Mouse (Mus musculus): ENCODE measurements around the gene Cd36. TPM values are rescaled to one million over a fixed set of nuclear protein-coding genes. Genes with fewer than 3 reads are reported as not detected.

Cd36 gene
- polyA plus RNA-seq, 1 experiment from 2014 or later = 7.6 TPM

- no peak for DNase-seq
- TF ChIP-seq CTCF (IDR thresholded peaks at IDR 0.05; ENCODE audit: low read depth) = no peak
- Histone ChIP-seq H3K9ac (no peak overlapping the region), H3K4me1 (ENCODE audit: insufficient read depth) (no peaks in the 10 kb centered on the region), H3K27me3 (ENCODE audit: insufficient read depth, low read length) (no peaks in the 10 kb centered on the region), H3K4me2 (no peak overlapping the region), H3K4me3 (ENCODE audit: low read depth, low read length) (no peak overlapping the region), H3K9me3 (ENCODE audit: low read depth, low read length) (no peaks in the 10 kb centered on the region), H3K36me3 (ENCODE audit: insufficient read depth) (no peaks in the 10 kb centered on the region), H3K27ac (ENCODE audit: low read depth) (no peak overlapping the region)
- 48% methylated on average over 3 of the region's 3 CpGs for WGBS
- no peak for ATAC-seq (ENCODE audit: insufficient read depth)
Measured at GRCm38 (mm10) chr5:17883357-17883875, 5.2 kb downstream of the Cd36 start.

GRCm38 (mm10) chr5:17881542-17881896, 7.1 kb downstream of the Cd36 start:
- H3K27me3 ChIP-seq (ENCODE audit: insufficient read depth, low read length) = no peaks in the 10 kb centered on the region
- no peak overlapping the region for H3K9ac ChIP-seq
- 78% methylated on average over 2 of the region's 2 CpGs for WGBS
- no peaks in the 10 kb centered on the region for H3K9me3 ChIP-seq (ENCODE audit: low read depth, low read length)
- no peak for TF ChIP-seq CTCF (IDR thresholded peaks at IDR 0.05; ENCODE audit: low read depth)
- H3K36me3 ChIP-seq (ENCODE audit: insufficient read depth) = no peaks in the 10 kb centered on the region
- H3K4me1 ChIP-seq (ENCODE audit: insufficient read depth) = no peaks in the 10 kb centered on the region
- no peak overlapping the region for H3K4me2 ChIP-seq
- ATAC-seq (ENCODE audit: insufficient read depth) (no peak), DNase-seq (no peak)
- H3K27ac ChIP-seq (ENCODE audit: low read depth) = no peak overlapping the region
- H3K4me3 ChIP-seq (ENCODE audit: low read depth, low read length) = no peak overlapping the region

- 54% methylated on average over 4 of the region's 4 CpGs for WGBS
- Histone ChIP-seq H3K36me3 (ENCODE audit: insufficient read depth) (no peaks in the 10 kb centered on the region), H3K9me3 (ENCODE audit: low read depth, low read length) (no peaks in the 10 kb centered on the region), H3K4me2 (no peak overlapping the region), H3K4me1 (ENCODE audit: insufficient read depth) (no peaks in the 10 kb centered on the region), H3K27ac (ENCODE audit: low read depth) (no peak overlapping the region), H3K4me3 (ENCODE audit: low read depth, low read length) (no peak overlapping the region), H3K27me3 (ENCODE audit: insufficient read depth, low read length) (no peaks in the 10 kb centered on the region), H3K9ac (no peak overlapping the region)
- TF ChIP-seq CTCF (IDR thresholded peaks at IDR 0.05; ENCODE audit: low read depth) = no peak
- ATAC-seq (ENCODE audit: insufficient read depth) (no peak), DNase-seq (no peak)
Measured at GRCm38 (mm10) chr5:17880799-17881541, 7.6 kb downstream of the Cd36 start.

- Histone ChIP-seq H3K36me3 (ENCODE audit: insufficient read depth) (no peaks in the 10 kb centered on the region), H3K4me2 (no peak overlapping the region), H3K9me3 (ENCODE audit: low read depth, low read length) (no peaks in the 10 kb centered on the region), H3K27ac (ENCODE audit: low read depth) (no peak overlapping the region), H3K4me3 (ENCODE audit: low read depth, low read length) (no peak overlapping the region), H3K27me3 (ENCODE audit: insufficient read depth, low read length) (no peaks in the 10 kb centered on the region), H3K9ac (no peak overlapping the region), H3K4me1 (ENCODE audit: insufficient read depth) (no peaks in the 10 kb centered on the region)
- no peak for TF ChIP-seq CTCF (IDR thresholded peaks at IDR 0.05; ENCODE audit: low read depth)
- no peak for DNase-seq
- no peak for ATAC-seq (ENCODE audit: insufficient read depth)
- WGBS = 73% methylated on average over 1 of the region's 1 CpGs
Measured at GRCm38 (mm10) chr5:17879924-17880323, 8.7 kb downstream of the Cd36 start.

GRCm38 (mm10) chr5:17877044-17877443, 11.6 kb downstream of the Cd36 start:
- Histone ChIP-seq H3K9ac (no peak overlapping the region), H3K27ac (ENCODE audit: low read depth) (no peak overlapping the region), H3K4me2 (no peak overlapping the region), H3K9me3 (ENCODE audit: low read depth, low read length) (no peaks in the 10 kb centered on the region), H3K4me1 (ENCODE audit: insufficient read depth) (no peaks in the 10 kb centered on the region), H3K36me3 (ENCODE audit: insufficient read depth) (no peaks in the 10 kb centered on the region), H3K27me3 (ENCODE audit: insufficient read depth, low read length) (no peaks in the 10 kb centered on the region), H3K4me3 (ENCODE audit: low read depth, low read length) (no peak overlapping the region)
- no peak for TF ChIP-seq CTCF (IDR thresholded peaks at IDR 0.05; ENCODE audit: low read depth)
- ATAC-seq (ENCODE audit: insufficient read depth) = peak; percentile 38; the same call in 1 of the 2 replicates
- WGBS = 48% methylated on average over 7 of the region's 7 CpGs
- DNase-seq = no peak

GRCm38 (mm10) chr5:17876637-17877036, 12.0 kb downstream of the Cd36 start:
- no peaks in the 10 kb centered on the region for H3K9me3 ChIP-seq (ENCODE audit: low read depth, low read length)
- DNase-seq (peak; percentile 83), ATAC-seq (ENCODE audit: insufficient read depth) (peak; percentile 66; the same call in 1 of the 2 replicates)
- no peak overlapping the region for H3K27ac ChIP-seq (ENCODE audit: low read depth)
- no peak overlapping the region for H3K9ac ChIP-seq
- no peak for TF ChIP-seq CTCF (IDR thresholded peaks at IDR 0.05; ENCODE audit: low read depth)
- no peak overlapping the region for H3K4me3 ChIP-seq (ENCODE audit: low read depth, low read length)
- no peaks in the 10 kb centered on the region for H3K27me3 ChIP-seq (ENCODE audit: insufficient read depth, low read length)
- WGBS = 24% methylated on average over 3 of the region's 3 CpGs
- H3K36me3 ChIP-seq (ENCODE audit: insufficient read depth) = no peaks in the 10 kb centered on the region
- H3K4me1 ChIP-seq (ENCODE audit: insufficient read depth) = no peaks in the 10 kb centered on the region
- H3K4me2 ChIP-seq = no peak overlapping the region

GRCm38 (mm10) chr5:17874335-17874734, 14.3 kb downstream of the Cd36 start:
- no peaks in the 10 kb centered on the region for H3K27me3 ChIP-seq (ENCODE audit: insufficient read depth, low read length)
- H3K27ac ChIP-seq (ENCODE audit: low read depth) = no peak overlapping the region
- H3K4me2 ChIP-seq = no peak overlapping the region
- H3K4me1 ChIP-seq (ENCODE audit: insufficient read depth) = no peaks in the 10 kb centered on the region
- TF ChIP-seq CTCF (IDR thresholded peaks at IDR 0.05; ENCODE audit: low read depth) = no peak
- H3K4me3 ChIP-seq (ENCODE audit: low read depth, low read length) = no peak overlapping the region
- no peak for ATAC-seq (ENCODE audit: insufficient read depth)
- no peaks in the 10 kb centered on the region for H3K9me3 ChIP-seq (ENCODE audit: low read depth, low read length)
- H3K36me3 ChIP-seq (ENCODE audit: insufficient read depth) = no peaks in the 10 kb centered on the region
- WGBS = 46% methylated on average over 2 of the region's 2 CpGs
- peak; percentile 33 for DNase-seq
- no peak overlapping the region for H3K9ac ChIP-seq

Measured in lung, embryonic 14.5 days (tissue).